Mouse (Mus musculus): ENCODE data around the gene Zfyve1.

DNA sequence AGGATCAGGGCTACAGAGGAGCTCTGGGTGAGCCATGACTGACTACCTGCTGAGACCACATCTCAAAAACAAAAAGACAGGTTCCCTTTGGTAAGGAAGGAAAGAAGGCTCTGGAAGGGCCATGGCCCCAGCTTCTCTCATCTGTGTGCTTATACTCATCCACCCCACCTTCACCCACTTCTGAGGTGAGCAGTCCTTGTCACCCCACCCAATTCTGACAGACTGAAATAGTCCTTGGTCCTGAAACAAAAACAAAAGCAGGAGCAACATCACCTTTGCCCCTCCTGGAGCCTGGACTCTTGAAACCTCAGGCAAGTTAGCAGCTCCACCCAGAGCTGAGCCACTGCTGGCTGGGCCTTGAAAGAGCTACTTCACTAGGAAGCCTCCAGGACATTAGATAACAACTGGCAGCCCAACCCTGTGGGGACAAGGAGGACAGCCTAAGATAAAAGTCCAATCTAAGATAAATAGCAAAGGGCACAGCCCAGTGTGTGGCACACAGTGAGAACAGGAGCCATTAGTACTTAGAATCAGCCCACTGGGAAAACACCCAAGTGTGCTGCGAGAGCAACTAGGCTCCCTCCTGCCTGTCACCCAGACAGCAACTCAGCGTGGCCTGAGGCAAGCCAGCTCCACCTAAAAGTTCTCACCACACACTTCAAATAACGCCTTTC lies 18.0 kb downstream of the Zfyve1 start:
- no peak for TF ChIP-seq CTCF (IDR thresholded peaks at IDR 0.05; ENCODE audit: low read depth)
- no peak for TF ChIP-seq EP300 (optimal IDR thresholded peaks at IDR 0.05)

Data from stomach, postnatal 0 days (tissue).